Mouse (Mus musculus): ENCODE measurements around the gene Mre11a.

The Mre11a gene

GRCm38 (mm10) chr9:14821396-14821795 is 36.9 kb downstream of the Mre11a start:
- no peak for DNase-seq (ENCODE audit: low spot score in 2 of 2)

- no peak for DNase-seq (ENCODE audit: low spot score in 2 of 2)
These were observed 40.4 kb downstream of the Mre11a start for GRCm38 (mm10) chr9:14824840-14825239.

- DNase-seq (ENCODE audit: low spot score in 2 of 2), result no peak
These were observed 43.4 kb downstream of the Mre11a start for GRCm38 (mm10) chr9:14827875-14828274.

GRCm38 (mm10) chr9:14832046-14832445 is 47.6 kb downstream of the Mre11a start:
- no peak for DNase-seq (ENCODE audit: low spot score in 2 of 2)

GRCm38 (mm10) chr9:14835335-14836075 is 51.1 kb downstream of the Mre11a start:
- DNase-seq (ENCODE audit: low spot score in 2 of 2), result no peak

GRCm38 (mm10) chr9:14839527-14839926 is 55.1 kb downstream of the Mre11a start:
- DNase-seq (ENCODE audit: low spot score in 2 of 2), result no peak

- DNase-seq (ENCODE audit: low spot score in 2 of 2), result no peak
These were observed 55.5 kb downstream of the Mre11a start for GRCm38 (mm10) chr9:14839970-14840369.

GRCm38 (mm10) chr9:14841878-14842761 is 57.7 kb downstream of the Mre11a start:
- no peak for DNase-seq (ENCODE audit: low spot score in 2 of 2)

GRCm38 (mm10) chr9:14843311-14843857 is 58.9 kb downstream of the Mre11a start:
- DNase-seq (ENCODE audit: low spot score in 2 of 2), result no peak

GRCm38 (mm10) chr9:14843901-14844300 is 59.4 kb downstream of the Mre11a start:
- DNase-seq (ENCODE audit: low spot score in 2 of 2), result no peak

- no peak for DNase-seq (ENCODE audit: low spot score in 2 of 2)
These were observed 62.0 kb downstream of the Mre11a start for GRCm38 (mm10) chr9:14846428-14846827.

GRCm38 (mm10) chr9:14848267-14848935 is 63.9 kb downstream of the Mre11a start:
- DNase-seq (ENCODE audit: low spot score in 2 of 2), result no peak

GRCm38 (mm10) chr9:14854585-14854984 is 70.1 kb downstream of the Mre11a start:
- no peak for DNase-seq (ENCODE audit: low spot score in 2 of 2)

GRCm38 (mm10) chr9:14856922-14857654 is 72.6 kb downstream of the Mre11a start:
- DNase-seq (ENCODE audit: low spot score in 2 of 2), result no peak

GRCm38 (mm10) chr9:14858170-14858706 is 73.8 kb downstream of the Mre11a start:
- DNase-seq (ENCODE audit: low spot score in 2 of 2), result no peak

GRCm38 (mm10) chr9:14858782-14859181 is 74.3 kb downstream of the Mre11a start:
- no peak for DNase-seq (ENCODE audit: low spot score in 2 of 2)

GRCm38 (mm10) chr9:14859868-14860639 is 75.6 kb downstream of the Mre11a start, which contains the start of gene Gpr83:
Gene Gpr83, plus strand, starts transcription at chr9:14860210.
- DNase-seq (ENCODE audit: low spot score in 2 of 2), result peak; percentile 69 to 70

GRCm38 (mm10) chr9:14863126-14863525 is 78.7 kb downstream of the Mre11a start:
- DNase-seq (ENCODE audit: low spot score in 2 of 2), result no peak

- no peak for DNase-seq (ENCODE audit: low spot score in 2 of 2)
These were observed 80.3 kb downstream of the Mre11a start for GRCm38 (mm10) chr9:14864726-14865125.

- peak; percentile 45 to 79 for DNase-seq (ENCODE audit: low spot score in 2 of 2)
These were observed 82.5 kb downstream of the Mre11a start for GRCm38 (mm10) chr9:14866957-14867356.

Measured in frontal cortex, postnatal 36 days (tissue).